Mouse (Mus musculus) embryonic facial prominence, embryonic 15.5 days (tissue): ENCODE results near the gene Ubxn7. TPM values are rescaled to one million over a fixed set of nuclear protein-coding genes. Genes with fewer than 3 reads are reported as not detected.

Experiments
- ATAC-seq: fragments of 200-750 bp; cut with Nextera tagmentation; 2 replicates; pipeline ENCODE4 v1.8.0; 2017; ENCODE audit warnings: low read depth, moderate TSS enrichment; ENCODE audit not compliant: insufficient number of reproducible peaks, low FRiP score, low TSS enrichment
- H3K27ac ChIP-seq: fragments of 300-500 bp; sonication (generic); replicated peaks from 2 replicates; pipeline ENCODE4 v1.5.1; 2015; ENCODE audit warnings: mild to moderate bottlenecking, inconsistent platforms
- H3K27me3 ChIP-seq: fragments of 300-500 bp; sonication (generic); 2 replicates; pipeline ENCODE4 v1.6.1; 2015; ENCODE audit warnings: inconsistent platforms
- H3K36me3 ChIP-seq: fragments of 300-500 bp; sonication (generic); 2 replicates; pipeline ENCODE4 v1.6.1; 2015; ENCODE audit warnings: mild to moderate bottlenecking, inconsistent platforms
- H3K4me1 ChIP-seq: fragments of 300-500 bp; sonication (generic); 2 replicates; pipeline ENCODE4 v1.6.1; 2015; ENCODE audit warnings: inconsistent platforms
- H3K4me2 ChIP-seq: fragments of 300-500 bp; sonication (generic); replicated peaks from 2 replicates; pipeline ENCODE4 v1.6.1; 2015; ENCODE audit warnings: mild to moderate bottlenecking, inconsistent platforms
- H3K4me3 ChIP-seq: fragments of 300-500 bp; sonication (generic); replicated peaks from 2 replicates; pipeline ENCODE4 v1.5.1; 2015; ENCODE audit warnings: mild to moderate bottlenecking, inconsistent platforms
- H3K9ac ChIP-seq: fragments of 300-500 bp; sonication (generic); 2 replicates; pipeline ENCODE4 v1.6.1; 2015; ENCODE audit warnings: inconsistent platforms
- H3K9me3 ChIP-seq: fragments of 300-500 bp; sonication (generic); replicated peaks from 2 replicates; pipeline ENCODE4 v1.6.1; 2016; ENCODE audit warnings: inconsistent platforms
- WGBS: fragments of 180-500 bp; shearing (Covaris S2); methylation state at CpG from one replicate; pipeline ENCODE4 v1.1.7; 2015; 5-methylcytosine and 5-hydroxymethylcytosine counted together
- polyA plus RNA-seq: library from polyadenylated mRNA; unstranded; fragments of >200 nt; fragmentation: Nextera tagmentation; extraction: Ambion mirVana; gene quantifications from 2 replicates; pipeline ENCODE4 v1.2.1, GENCODE M21; 2015

Gene Ubxn7
- polyA plus RNA-seq, 1 experiment from 2014 or later, result 25.7 TPM

- peak overlapping the region; percentile 50 for H3K4me2 ChIP-seq
- WGBS, result under 1% methylated on average over 54 of the region's 54 CpGs
- ATAC-seq, result peak; percentile 76
Measured at GRCm38 (mm10) chr16:32332556-32333511, 777 bp downstream of the Ubxn7 start.

GRCm38 (mm10) chr16:32335146-32335545 is 3.1 kb downstream of the Ubxn7 start:
- no peak overlapping the region for H3K27ac ChIP-seq
- H3K9ac ChIP-seq, result no peak overlapping the region
- no peak overlapping the region for H3K4me2 ChIP-seq
- peaks cover 13% of the 10 kb centered on the region; the same call in 1 of the 2 replicates for H3K4me1 ChIP-seq
- no peak for ATAC-seq
- 92% methylated on average over 5 of the region's 5 CpGs for WGBS
- no peaks in the 10 kb centered on the region for H3K9me3 ChIP-seq
- H3K36me3 ChIP-seq, result no peaks in the 10 kb centered on the region
- H3K27me3 ChIP-seq, result no peaks in the 10 kb centered on the region
- H3K4me3 ChIP-seq, result no peak overlapping the region

More at GRCm38 (mm10) chr16:32332556-32333511, 777 bp downstream of the Ubxn7 start:
- Histone ChIP-seq H3K27me3 (no peaks in the 10 kb centered on the region), H3K9me3 (no peaks in the 10 kb centered on the region), H3K27ac (peak overlapping the region; percentile 97), H3K4me3 (peak overlapping the region; percentile 72), H3K4me1 (peaks cover 13% of the 10 kb centered on the region; the same call in 1 of the 2 replicates), H3K9ac (peak overlapping the region; percentile 85), H3K36me3 (no peaks in the 10 kb centered on the region)

DNA sequence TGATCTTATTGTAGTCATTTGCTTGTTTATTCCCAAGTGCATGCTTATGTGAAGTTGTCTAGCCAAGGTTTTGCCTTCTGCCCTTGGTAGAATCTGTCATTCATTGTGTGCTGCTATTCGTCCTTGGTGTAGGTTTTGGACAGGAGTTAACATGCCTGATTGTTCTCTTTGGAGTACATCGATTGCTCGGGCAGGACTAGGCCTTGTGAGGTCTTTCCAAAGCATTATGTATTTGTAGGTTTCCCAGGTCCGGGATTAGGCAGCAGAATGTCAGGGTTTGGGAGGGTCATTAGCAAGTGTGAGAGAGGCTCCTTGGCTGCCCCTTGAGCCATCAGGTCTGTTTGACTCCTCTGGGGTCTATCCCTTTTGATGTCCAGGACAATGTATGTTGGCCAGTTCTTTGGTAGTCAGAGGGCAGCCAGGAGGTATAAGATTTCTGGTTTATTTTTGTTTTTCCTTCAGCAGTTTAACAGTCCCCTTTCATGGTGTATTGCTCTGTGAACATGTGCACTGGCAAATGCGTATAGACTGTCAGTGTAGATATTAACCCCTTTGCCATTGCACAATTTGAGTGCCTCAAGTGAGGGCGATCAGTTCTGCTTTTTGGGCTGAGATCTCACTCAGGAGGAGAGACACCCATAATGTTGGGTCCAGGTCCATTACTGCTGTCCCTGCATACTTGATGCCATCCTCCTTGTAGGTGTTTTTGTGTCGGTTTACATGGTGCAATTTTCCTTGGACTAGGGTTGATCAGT is 4.1 kb downstream of the Ubxn7 start:
- Histone ChIP-seq H3K9ac (no peak overlapping the region), H3K9me3 (no peaks in the 10 kb centered on the region), H3K36me3 (no peaks in the 10 kb centered on the region), H3K4me3 (no peak overlapping the region), H3K4me1 (peaks cover 9% of the 10 kb centered on the region; the same call in 1 of the 2 replicates), H3K27me3 (no peaks in the 10 kb centered on the region), H3K27ac (0 out of 2 replicates have a peak overlapping the region, but pooled peaks have one; percentile 11), H3K4me2 (no peak overlapping the region)
- ATAC-seq, result no peak
- 72% methylated on average over 7 of the region's 7 CpGs for WGBS

- Histone ChIP-seq H3K27me3 (no peaks in the 10 kb centered on the region), H3K4me3 (no peak overlapping the region)
Measured at GRCm38 (mm10) chr16:32337001-32337400, 4.9 kb downstream of the Ubxn7 start.

DNA sequence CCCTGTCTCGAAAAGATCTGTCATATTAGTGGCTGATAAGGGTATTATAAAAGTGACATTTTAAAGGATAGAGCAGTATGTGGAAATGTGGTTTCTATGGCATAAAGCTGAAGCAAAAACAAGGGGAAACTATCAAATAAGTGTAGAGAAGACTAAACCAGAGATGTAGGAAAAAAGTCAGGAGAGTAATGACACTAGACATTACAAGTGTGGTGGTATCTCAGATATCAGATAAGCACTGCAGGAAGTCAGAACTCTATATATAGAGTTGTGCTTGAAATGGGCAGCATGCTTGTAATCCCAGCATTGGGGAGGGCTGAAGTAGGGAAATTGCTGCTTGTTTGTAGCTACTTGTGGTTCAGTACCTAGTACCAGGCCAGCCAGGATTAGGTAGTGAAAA is 8.4 kb downstream of the Ubxn7 start:
- H3K9ac ChIP-seq, result no peak overlapping the region
- no peak for ATAC-seq
- 77% methylated on average over 1 of the region's 1 CpGs for WGBS
- H3K27ac ChIP-seq, result no peak overlapping the region
- no peak overlapping the region for H3K4me3 ChIP-seq
- peaks cover 6% of the 10 kb centered on the region; the same call in 1 of the 2 replicates for H3K4me1 ChIP-seq
- no peaks in the 10 kb centered on the region for H3K27me3 ChIP-seq
- no peaks in the 10 kb centered on the region for H3K36me3 ChIP-seq
- H3K9me3 ChIP-seq, result no peaks in the 10 kb centered on the region
- no peak overlapping the region for H3K4me2 ChIP-seq

More at GRCm38 (mm10) chr16:32337001-32337400, 4.9 kb downstream of the Ubxn7 start:
- Histone ChIP-seq H3K9me3 (no peaks in the 10 kb centered on the region), H3K36me3 (no peaks in the 10 kb centered on the region), H3K9ac (no peak overlapping the region), H3K4me2 (no peak overlapping the region), H3K4me1 (peaks cover 6% of the 10 kb centered on the region; the same call in 1 of the 2 replicates), H3K27ac (no peak overlapping the region)
- ATAC-seq, result no peak

DNA sequence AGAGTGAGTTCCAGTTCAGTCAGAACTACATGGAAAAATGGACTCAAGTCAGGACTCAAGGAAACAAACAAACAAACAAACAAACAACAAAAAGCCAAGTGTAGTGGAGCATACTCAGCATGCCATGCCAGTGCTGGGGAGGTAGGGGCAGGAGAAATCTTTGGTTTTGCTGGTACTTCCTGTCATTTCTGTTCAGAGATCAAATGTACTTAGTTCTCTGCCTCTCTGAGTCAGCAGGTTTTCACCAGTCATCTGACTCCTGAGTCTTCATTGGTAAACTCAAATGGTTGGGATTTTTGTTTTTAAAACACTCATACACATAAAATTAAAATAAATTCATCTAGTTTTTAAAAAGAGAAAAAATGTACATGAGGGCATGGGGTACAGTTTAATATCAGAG is 13.5 kb downstream of the Ubxn7 start:
- Histone ChIP-seq H3K27me3 (no peaks in the 10 kb centered on the region), H3K4me1 (no peaks in the 10 kb centered on the region), H3K9ac (no peak overlapping the region), H3K27ac (no peak overlapping the region), H3K9me3 (no peaks in the 10 kb centered on the region), H3K36me3 (no peaks in the 10 kb centered on the region), H3K4me3 (no peak overlapping the region), H3K4me2 (no peak overlapping the region)
- no peak for ATAC-seq

DNA sequence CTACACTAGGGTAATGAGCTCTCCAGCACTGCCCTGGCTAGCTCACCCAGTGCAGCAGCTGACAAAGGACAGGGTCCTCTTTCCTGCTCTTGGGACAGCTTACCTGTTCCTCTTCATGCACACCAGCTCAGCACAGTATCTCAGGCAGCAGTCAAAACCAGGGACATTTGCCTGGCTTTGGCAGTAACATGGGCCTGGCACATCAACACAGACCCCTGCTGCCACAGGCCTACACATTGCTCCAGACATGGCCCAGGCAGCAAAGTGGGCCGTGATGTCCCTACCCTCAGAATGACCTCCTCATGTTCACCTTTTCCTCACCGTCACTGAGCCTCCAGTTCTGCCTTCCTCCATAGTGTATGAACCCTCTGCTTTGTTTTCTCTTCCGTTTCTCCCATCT is 18.7 kb downstream of the Ubxn7 start:
- no peak overlapping the region for H3K9ac ChIP-seq
- no peak overlapping the region for H3K4me2 ChIP-seq
- no peaks in the 10 kb centered on the region for H3K27me3 ChIP-seq
- WGBS, result 83% methylated on average over 3 of the region's 3 CpGs
- H3K4me1 ChIP-seq, result no peaks in the 10 kb centered on the region
- H3K27ac ChIP-seq, result no peak overlapping the region
- peaks cover 21% of the 10 kb centered on the region for H3K36me3 ChIP-seq
- no peak for ATAC-seq
- no peak overlapping the region for H3K4me3 ChIP-seq
- no peaks in the 10 kb centered on the region for H3K9me3 ChIP-seq

DNA sequence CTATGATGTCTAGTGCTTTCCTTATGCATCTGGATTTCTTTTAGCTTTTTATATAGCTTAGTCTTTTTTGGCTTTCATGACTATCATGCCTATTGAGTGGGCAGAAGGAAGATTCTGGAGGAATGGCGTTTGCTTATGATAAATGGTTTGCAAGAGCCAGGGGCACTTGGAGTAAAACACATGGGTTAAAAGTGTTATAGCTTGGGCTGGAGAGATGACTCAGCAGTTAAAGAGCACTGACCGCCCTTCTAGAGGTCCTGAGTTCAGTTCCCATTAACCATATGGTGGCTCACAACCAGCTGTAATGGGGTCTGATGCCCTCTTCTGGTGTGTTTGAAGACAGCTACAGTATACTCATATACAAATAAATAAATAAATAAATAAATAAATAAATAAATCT is 31.5 kb downstream of the Ubxn7 start:
- 95% methylated on average over 2 of the region's 2 CpGs for WGBS
- Histone ChIP-seq H3K36me3 (peaks cover 33% of the 10 kb centered on the region), H3K9me3 (no peaks in the 10 kb centered on the region), H3K9ac (no peak overlapping the region), H3K4me1 (no peaks in the 10 kb centered on the region), H3K4me3 (no peak overlapping the region), H3K27me3 (no peaks in the 10 kb centered on the region), H3K27ac (no peak overlapping the region), H3K4me2 (no peak overlapping the region)
- ATAC-seq, result no peak

- 85% methylated on average over 4 of the region's 4 CpGs for WGBS
- H3K4me1 ChIP-seq, result no peaks in the 10 kb centered on the region
- H3K36me3 ChIP-seq, result peaks cover 57% of the 10 kb centered on the region
Measured at GRCm38 (mm10) chr16:32371351-32371750, 39.3 kb downstream of the Ubxn7 start.

DNA sequence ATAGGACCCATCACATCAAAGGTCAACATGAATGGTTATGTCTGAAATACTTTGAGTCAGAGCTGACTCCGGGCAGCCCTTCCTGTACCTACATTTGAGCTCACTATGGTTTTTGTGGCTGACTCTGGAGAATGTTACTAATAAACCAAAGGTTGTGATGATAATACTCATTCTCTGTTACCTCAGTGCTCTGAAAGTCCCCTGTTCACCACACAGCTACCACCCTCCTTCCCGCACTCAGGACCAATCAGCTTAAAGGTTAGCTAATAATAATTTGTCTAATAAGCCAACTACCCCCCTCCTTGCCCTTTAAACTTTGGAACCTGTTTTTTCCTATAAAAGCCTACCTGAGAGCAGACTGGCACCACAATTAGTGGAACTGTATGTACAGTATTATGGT is 47.5 kb downstream of the Ubxn7 start:
- Histone ChIP-seq H3K27me3 (no peaks in the 10 kb centered on the region), H3K27ac (no peak overlapping the region), H3K9ac (no peak overlapping the region), H3K4me2 (no peak overlapping the region), H3K36me3 (peaks cover 75% of the 10 kb centered on the region), H3K4me1 (no peaks in the 10 kb centered on the region), H3K4me3 (no peak overlapping the region), H3K9me3 (no peaks in the 10 kb centered on the region)
- ATAC-seq, result no peak
- WGBS, result 92% methylated on average over 2 of the region's 2 CpGs

More at GRCm38 (mm10) chr16:32371351-32371750, 39.3 kb downstream of the Ubxn7 start:
- Histone ChIP-seq H3K27me3 (no peaks in the 10 kb centered on the region), H3K9me3 (no peaks in the 10 kb centered on the region), H3K27ac (no peak overlapping the region), H3K4me2 (no peak overlapping the region), H3K9ac (no peak overlapping the region), H3K4me3 (no peak overlapping the region)
- no peak for ATAC-seq

DNA sequence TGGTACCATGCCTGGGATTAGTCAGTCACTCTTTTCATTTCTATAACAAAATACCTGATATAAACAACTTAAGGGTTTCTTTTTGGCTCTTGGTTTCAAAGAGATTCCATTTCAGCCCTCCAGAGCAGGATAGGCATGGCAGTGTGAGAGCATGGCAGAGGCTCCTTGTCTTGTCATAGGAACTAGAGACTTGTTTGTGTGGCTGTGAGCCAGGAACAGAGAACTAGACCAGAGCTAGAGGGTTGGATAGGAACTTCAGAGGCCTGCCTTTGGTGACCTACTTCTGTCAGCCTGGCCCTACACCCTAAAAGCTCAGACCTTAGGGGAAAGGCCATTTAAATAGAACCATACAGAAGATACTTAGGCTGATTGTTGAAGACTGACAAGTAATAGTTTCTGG is 50.8 kb downstream of the Ubxn7 start:
- no peak for ATAC-seq
- H3K4me2 ChIP-seq, result no peak overlapping the region
- no peaks in the 10 kb centered on the region for H3K4me1 ChIP-seq
- no peak overlapping the region for H3K4me3 ChIP-seq
- no peak overlapping the region for H3K27ac ChIP-seq
- H3K9me3 ChIP-seq, result no peaks in the 10 kb centered on the region
- no peaks in the 10 kb centered on the region for H3K27me3 ChIP-seq
- no peak overlapping the region for H3K9ac ChIP-seq
- peaks cover 65% of the 10 kb centered on the region for H3K36me3 ChIP-seq
